8 mouse cellular contexts compared by ENCODE assay signal in genomic region chr8:84249257-84250170, GRCm38 (mm10). TPM values are rescaled to one million over a fixed set of nuclear protein-coding genes. Genes with fewer than 3 reads are reported as not detected.
A peak's percentile ranks its signal among the peaks of the same experiment; 100 is the strongest.
DNase-seq lines count a peak whose midpoint lies in the region; ATAC-seq and TF ChIP-seq lines count a peak whose summit lies in the region.

D8Ertd738e (minus strand) TSS chr8:84249719.

- peak within 1 kb of the TSS; percentile 96 for H3K4me2 ChIP-seq in forebrain, embryonic 16.5 days (ENCODE audit: low read length)
- H3K4me2 ChIP-seq in lung, embryonic 14.5 days: peak within 1 kb of the TSS; percentile 77

- ATAC-seq in forebrain, embryonic 16.5 days: peak; percentile 97
- ATAC-seq in lung, embryonic 14.5 days (ENCODE audit: insufficient read depth): peak; percentile 93

- peak within 1 kb of the TSS; percentile 49; the same call in 1 of the 2 replicates for H3K27ac ChIP-seq in ES-E14 (ENCODE audit: insufficient read depth, low read depth, low read length, poor library complexity, severe bottlenecking)
- H3K27ac ChIP-seq in forebrain, embryonic 16.5 days (ENCODE audit: low read length): peak within 1 kb of the TSS; percentile 58
- H3K27ac ChIP-seq in layer of hippocampus, adult 2 months: peak within 1 kb of the TSS; percentile 93
- H3K27ac ChIP-seq in lung, embryonic 14.5 days (ENCODE audit: low read depth): peak within 1 kb of the TSS; percentile 80; the same call in 1 of the 2 replicates
- no peak within 1 kb of the TSS; the same call in 1 of the 2 replicates for H3K27ac ChIP-seq in olfactory bulb, adult 2 months (ENCODE audit: insufficient read depth, low read depth, low read length)
- H3K27ac ChIP-seq in thymus, adult 2 months (ENCODE audit: control insufficient read depth, insufficient read depth, low read length): peak within 1 kb of the TSS; percentile 10; the same call in 1 of the 2 replicates

- peaks cover 0 to 3% of the 10 kb centered on the region in 2 experiments; a peak in 1 of 4 replicates for H3K4me1 ChIP-seq in ES-E14 (ENCODE audit: control insufficient read depth in 2 of 2, insufficient read depth in 2 of 2, low read length in 2 of 2, poor library complexity in 1 of 2)
- peaks cover 2% of the 10 kb centered on the region for H3K4me1 ChIP-seq in forebrain, embryonic 16.5 days (replicated peaks; ENCODE audit: control insufficient read depth, insufficient read depth, low read length)
- no peaks in the 10 kb centered on the region for H3K4me1 ChIP-seq in lung, embryonic 14.5 days (ENCODE audit: insufficient read depth)
- no peaks in the 10 kb centered on the region for H3K4me1 ChIP-seq in olfactory bulb, adult 2 months (ENCODE audit: control insufficient read depth, insufficient read depth, low read length)
- H3K4me1 ChIP-seq in thymus, adult 2 months (replicated peaks; ENCODE audit: control insufficient read depth, insufficient read depth, low read length): no peaks in the 10 kb centered on the region

- intact Hi-C loops in heart, postnatal 36 days (cut with DNase I): loop anchor here (1.0 kb wide), 2 partner anchors 12 to 21 kb away; partner anchors contain the start of genes Ccdc130 and Zswim4

- H3K4me3 ChIP-seq in ES-E14 (ENCODE audit: insufficient read depth in 1 of 2, low read depth in 1 of 2, low read length in 2 of 2, poor library complexity in 1 of 2, severe bottlenecking in 1 of 2): peak within 1 kb of the TSS; percentile 86 to 91
- H3K4me3 ChIP-seq in forebrain, embryonic 16.5 days (replicated peaks; ENCODE audit: low read length): peak within 1 kb of the TSS; percentile 96
- H3K4me3 ChIP-seq in layer of hippocampus, adult 2 months: peak within 1 kb of the TSS; percentile 92
- H3K4me3 ChIP-seq in lung, embryonic 14.5 days (ENCODE audit: low read depth, low read length): peak within 1 kb of the TSS; percentile 76
- peak within 1 kb of the TSS; percentile 99 for H3K4me3 ChIP-seq in olfactory bulb, adult 2 months (ENCODE audit: insufficient read depth, low read depth, low read length)
- peak within 1 kb of the TSS; percentile 61 for H3K4me3 ChIP-seq in thymus, adult 2 months (ENCODE audit: control insufficient read depth, insufficient read depth, low read length)

- peak; percentile 75 for DNase-seq in ES-E14 (ENCODE audit: low read depth, low spot score)
- peak; percentile 84 for DNase-seq in cerebellum, adult 11-12 months
- peak; percentile 87 to 88 for DNase-seq in heart, postnatal 36 days
- peak; percentile 88 to 90 for DNase-seq in layer of hippocampus, adult 2 months (ENCODE audit: low spot score in 2 of 2)
- peak; percentile 98 for DNase-seq in lung, embryonic 14.5 days
- peak; percentile 88 for DNase-seq in thymus, adult 2 months

- 3% methylated on average over 52 of the region's 52 CpGs for WGBS in forebrain, embryonic 16.5 days
- 3% methylated on average over 52 of the region's 52 CpGs for WGBS in lung, embryonic 14.5 days
- WGBS in olfactory bulb, adult 2 months: 3% methylated on average over 52 of the region's 52 CpGs
- WGBS in thymus, adult 2 months: 5% methylated on average over 52 of the region's 52 CpGs

- peaks cover 43% of the 10 kb centered on the region for H3K36me3 ChIP-seq in ES-E14 (ENCODE audit: control insufficient read depth, insufficient read depth, low read length, poor library complexity, severe bottlenecking)
- H3K36me3 ChIP-seq in forebrain, embryonic 16.5 days (ENCODE audit: control insufficient read depth, insufficient read depth): peaks cover 25% of the 10 kb centered on the region
- H3K36me3 ChIP-seq in lung, embryonic 14.5 days (ENCODE audit: insufficient read depth): peaks cover 74% of the 10 kb centered on the region
- H3K36me3 ChIP-seq in thymus, adult 2 months (ENCODE audit: control insufficient read depth, insufficient read depth, low read length): peaks cover 17% of the 10 kb centered on the region

- H3K27me3 ChIP-seq in forebrain, embryonic 16.5 days (replicated peaks; ENCODE audit: control insufficient read depth, insufficient read depth, low read length): no peaks in the 10 kb centered on the region
- H3K27me3 ChIP-seq in lung, embryonic 14.5 days (ENCODE audit: insufficient read depth, low read length): no peaks in the 10 kb centered on the region
- H3K27me3 ChIP-seq in thymus, adult 2 months (ENCODE audit: control insufficient read depth, insufficient read depth, low read length): no peaks in the 10 kb centered on the region

- peak within 1 kb of the TSS; percentile 92 for H3K9ac ChIP-seq in ES-E14 (ENCODE audit: insufficient read depth, low read depth, low read length, poor library complexity, severe bottlenecking)
- peak within 1 kb of the TSS; percentile 82 for H3K9ac ChIP-seq in forebrain, embryonic 16.5 days (replicated peaks; ENCODE audit: low read depth, low read length)
- peak within 1 kb of the TSS; percentile 87 for H3K9ac ChIP-seq in lung, embryonic 14.5 days

- TF ChIP-seq CTCF in layer of hippocampus, adult 2 months (conservative IDR thresholded peaks at IDR 0.05): no peak
- no peak for TF ChIP-seq CTCF in lung, embryonic 14.5 days (IDR thresholded peaks at IDR 0.05; ENCODE audit: low read depth)
- TF ChIP-seq CTCF in olfactory bulb, adult 2 months (IDR thresholded peaks at IDR 0.05; ENCODE audit: insufficient read depth, low read depth, low read length): no peak
- peak; percentile 58; the same call in 1 of the 2 replicates for TF ChIP-seq CTCF in thymus, adult 2 months (IDR thresholded peaks at IDR 0.05; ENCODE audit: borderline replicate concordance, control insufficient read depth, extremely low read depth, insufficient read depth, low read length, poor library complexity)

- in situ Hi-C loops in ES-E14 (cut with MboI; ENCODE audit: low sequenced_read_pairs in 2 of 2, unreplicated experiment in 2 of 2): no loop called here

- peak; percentile 87 for TF ChIP-seq POLR2A in olfactory bulb, adult 2 months (IDR thresholded peaks at IDR 0.05; ENCODE audit: insufficient read depth, low read depth, low read length)
- TF ChIP-seq POLR2A in thymus, adult 2 months (IDR thresholded peaks at IDR 0.05; ENCODE audit: control insufficient read depth, extremely low read depth, insufficient read depth, low read length, poor library complexity): peak; percentile 91

- H3K9me3 ChIP-seq in ES-E14 (ENCODE audit: control insufficient read depth, insufficient read depth, low read depth, low read length): no peaks in the 10 kb centered on the region; the same call in 1 of the 2 replicates
- H3K9me3 ChIP-seq in forebrain, embryonic 16.5 days (ENCODE audit: control insufficient read depth, low read length): no peaks in the 10 kb centered on the region
- no peaks in the 10 kb centered on the region for H3K9me3 ChIP-seq in lung, embryonic 14.5 days (ENCODE audit: low read depth, low read length)

TF ChIP-seq in ES-E14, 5 proteins besides CTCF, POLR2A, EP300 and RAD21:
- TF ChIP-seq HCFC1 (IDR thresholded peaks at IDR 0.05; ENCODE audit: borderline replicate concordance, insufficient read depth, low read length) (peak; percentile 70; the same call in 1 of the 2 replicates), ZC3H11A (IDR thresholded peaks at IDR 0.05; ENCODE audit: borderline replicate concordance, low read depth, low read length) (no peak)

RNA-seq across cellular contexts. Expression of gene D8Ertd738e, which starts in this region (rescaled TPM):
- total RNA-seq in ES-E14 (2012; rRNA removed): 148 and 181 TPM in 2 replicates
- polyA plus RNA-seq in forebrain, embryonic 16.5 days (2015; fragmentation: Nextera tagmentation; extraction: Ambion mirVana): 214 and 231 TPM in 2 replicates
- total RNA-seq in heart, postnatal 36 days (2021): 100 to 1,000 TPM; 231 to 232 TPM
- total RNA-seq in layer of hippocampus, adult 2 months (2021): 100 to 1,000 TPM; 143 to 146 TPM
- 377 and 384 TPM in 2 replicates for polyA plus RNA-seq in lung, embryonic 14.5 days (2014; fragmentation: Nextera tagmentation; extraction: Ambion mirVana)
- not detected in 2 replicates for polyA plus RNA-seq in olfactory bulb, adult 2 months (2012; ENCODE audit: insufficient read depth, insufficient read length, low replicate concordance, missing spikeins)
- polyA plus RNA-seq in thymus, adult 2 months (2012; rRNA removed): 159 and 193 TPM in 2 replicates

Comparison
In these comparisons a context has a peak if more than half of its experiments do, and no peak if none do; other contexts are left out.
1. RNA of gene D8Ertd738e (polyA plus RNA-seq): 377 to 384 TPM in lung, embryonic 14.5 days, 214 to 231 TPM in forebrain, embryonic 16.5 days and 159 to 193 TPM in thymus, adult 2 months; not detected in olfactory bulb, adult 2 months; every median in the first group is over 100 times any median in the second.
2. Peak in every context shown above with its lines, with median percentiles within 50 percentile points of each other: DNase-seq, H3K4me3 ChIP-seq and H3K9ac ChIP-seq.